Mouse (Mus musculus) frontal cortex, adult (tissue): ENCODE data around the gene Xrcc5.

Experiments
- ATAC-seq: cut with Nextera tagmentation; 2 replicates; pipeline ENCODE4 v1.9.2; 2017; ENCODE audit warnings: mild to moderate bottlenecking, moderate library complexity, mixed read lengths; ENCODE audit not compliant: low TSS enrichment

The Xrcc5 gene

DNA sequence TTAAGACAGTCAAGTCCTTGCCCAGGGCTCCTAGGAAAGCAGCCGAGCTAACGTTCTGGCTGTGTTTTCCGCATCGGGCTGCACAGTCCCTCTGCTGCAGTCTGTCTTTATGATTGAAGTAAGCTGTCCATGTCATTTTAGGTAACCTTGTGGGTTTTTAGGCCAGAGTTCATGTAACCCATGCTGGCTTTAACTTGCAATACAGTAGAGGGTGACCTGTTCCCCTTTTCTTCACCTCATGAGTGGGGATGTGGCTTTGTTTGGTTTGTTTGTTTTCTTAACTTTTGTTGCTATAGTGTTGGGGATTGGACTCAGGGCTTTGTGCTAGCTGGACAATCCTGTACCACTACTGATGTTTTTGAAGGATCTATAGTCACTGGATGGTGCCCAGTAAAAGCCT is 83.2 kb downstream of the Xrcc5 start:
- ATAC-seq = no peak

GRCm38 (mm10) chr1:72399720-72400401 is 92.6 kb downstream of the Xrcc5 start:
- ATAC-seq = no peak

- ATAC-seq = peak; percentile 91
These were observed 93.4 kb downstream of the Xrcc5 start for GRCm38 (mm10) chr1:72400616-72401015.

GRCm38 (mm10) chr1:72401331-72402069 is 94.3 kb downstream of the Xrcc5 start:
- no peak for ATAC-seq

GRCm38 (mm10) chr1:72406505-72407079 is 99.4 kb downstream of the Xrcc5 start:
- no peak for ATAC-seq

DNA sequence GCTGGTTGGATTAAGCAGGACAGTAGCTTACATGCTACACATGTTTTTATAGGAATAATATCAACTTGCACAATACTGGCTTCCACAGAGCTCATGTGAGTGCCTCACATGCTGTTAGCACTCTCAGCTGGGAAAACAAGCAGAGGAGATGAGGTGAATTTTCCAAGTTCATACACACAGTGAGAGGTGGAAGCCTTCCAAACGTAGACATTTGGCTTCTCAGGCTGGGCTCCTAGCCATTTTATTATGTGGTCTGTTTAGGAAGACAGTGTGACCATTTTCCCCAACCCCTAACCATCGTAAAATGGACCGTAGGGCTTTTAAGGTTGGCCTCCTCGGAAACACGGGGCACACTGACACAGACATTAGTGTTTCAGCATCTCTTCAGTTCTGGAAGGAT is 102.7 kb downstream of the Xrcc5 start:
- ATAC-seq = no peak

DNA sequence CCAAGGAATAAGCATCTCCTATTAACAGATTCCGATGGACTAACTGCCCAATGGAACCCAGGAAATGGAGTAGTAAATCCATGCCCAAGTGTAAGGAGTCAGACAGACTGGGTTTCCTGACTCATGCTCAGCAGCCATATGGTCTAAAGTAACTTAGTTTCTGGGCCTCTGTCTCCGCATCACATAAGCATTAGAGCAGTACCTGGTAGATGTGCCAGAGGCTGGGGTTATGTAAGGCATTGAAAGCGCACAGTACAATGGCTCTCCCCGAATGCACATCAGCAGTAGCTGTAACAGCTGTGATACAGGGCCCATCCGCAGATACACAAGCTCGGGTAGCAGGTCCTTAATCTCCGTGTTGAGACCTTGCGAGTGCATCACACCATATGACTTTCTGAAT is 103.9 kb downstream of the Xrcc5 start:
- peak; percentile 74 for ATAC-seq

GRCm38 (mm10) chr1:72413205-72413604 is 106.0 kb downstream of the Xrcc5 start:
- ATAC-seq = no peak

DNA sequence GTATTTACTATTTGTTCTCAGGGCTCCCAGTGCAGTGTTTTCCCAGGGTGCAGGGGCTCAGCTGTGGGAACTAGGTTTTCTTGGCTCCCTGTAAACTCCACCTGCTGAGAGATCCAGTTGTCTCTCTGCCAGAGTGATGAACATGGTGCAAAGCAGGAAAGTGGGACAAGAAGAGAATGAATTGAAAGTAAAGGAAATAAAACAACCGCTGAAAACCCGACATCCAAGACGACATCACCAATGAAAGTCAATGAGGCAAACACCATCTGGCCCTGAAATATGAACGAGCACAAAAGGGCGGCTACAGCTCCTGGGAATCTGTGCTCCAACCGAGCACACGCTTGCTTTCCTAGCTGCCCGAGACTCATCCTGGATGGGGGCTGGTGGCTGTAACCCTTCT is 106.9 kb downstream of the Xrcc5 start:
- peak; percentile 75 for ATAC-seq

- ATAC-seq = 0 out of 2 replicates have a peak, but pooled peaks have one; percentile 17
These were observed 107.5 kb downstream of the Xrcc5 start for GRCm38 (mm10) chr1:72414561-72415253.

- no peak for ATAC-seq
These were observed 111.8 kb downstream of the Xrcc5 start for GRCm38 (mm10) chr1:72418744-72419655.

- ATAC-seq = no peak
These were observed 113.0 kb downstream of the Xrcc5 start for GRCm38 (mm10) chr1:72420220-72420619.

GRCm38 (mm10) chr1:72422121-72422520 is 114.9 kb downstream of the Xrcc5 start:
- ATAC-seq = no peak

DNA sequence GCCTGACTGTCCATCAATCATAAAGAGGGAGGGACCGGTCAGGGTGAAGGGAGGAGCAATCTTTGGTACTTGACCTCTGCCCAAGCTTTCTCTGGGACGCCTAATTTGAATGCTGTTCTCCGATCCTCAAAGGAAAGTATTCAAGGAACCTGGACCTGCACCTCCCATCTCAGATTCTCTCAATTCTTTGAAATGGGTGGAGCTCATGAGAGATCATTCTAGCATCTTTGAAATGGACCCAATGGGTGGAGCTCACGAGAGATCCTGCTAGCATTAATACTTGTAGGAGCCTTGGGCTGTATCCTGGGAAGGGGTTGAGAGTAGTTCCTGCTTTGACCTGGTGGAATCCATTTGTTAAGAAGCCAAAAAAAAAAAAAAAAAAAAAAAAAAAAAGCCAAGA is 119.2 kb downstream of the Xrcc5 start:
- ATAC-seq = no peak

DNA sequence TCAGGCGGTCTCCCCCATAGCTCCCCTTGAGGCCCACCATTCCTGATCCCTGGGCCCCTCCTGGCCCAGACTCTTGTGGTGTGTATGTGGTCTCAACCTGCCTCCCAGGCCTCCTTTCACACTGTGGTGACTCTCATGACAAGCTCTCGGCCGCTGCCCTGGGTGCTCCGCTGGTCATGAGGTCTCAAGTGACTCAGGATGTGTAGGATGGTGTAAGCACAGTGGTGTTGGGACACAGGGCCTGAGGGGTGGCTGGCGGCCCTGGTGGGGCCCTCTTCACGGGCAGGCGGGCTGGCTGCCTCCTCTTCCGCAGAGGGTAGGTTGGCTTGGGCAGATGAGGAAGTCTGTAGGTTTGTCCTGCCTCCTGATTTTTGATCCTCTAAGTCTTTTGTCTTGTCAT is 121.3 kb downstream of the Xrcc5 start:
- ATAC-seq = no peak

- ATAC-seq = no peak
These were observed 122.0 kb downstream of the Xrcc5 start for GRCm38 (mm10) chr1:72429107-72429807.

DNA sequence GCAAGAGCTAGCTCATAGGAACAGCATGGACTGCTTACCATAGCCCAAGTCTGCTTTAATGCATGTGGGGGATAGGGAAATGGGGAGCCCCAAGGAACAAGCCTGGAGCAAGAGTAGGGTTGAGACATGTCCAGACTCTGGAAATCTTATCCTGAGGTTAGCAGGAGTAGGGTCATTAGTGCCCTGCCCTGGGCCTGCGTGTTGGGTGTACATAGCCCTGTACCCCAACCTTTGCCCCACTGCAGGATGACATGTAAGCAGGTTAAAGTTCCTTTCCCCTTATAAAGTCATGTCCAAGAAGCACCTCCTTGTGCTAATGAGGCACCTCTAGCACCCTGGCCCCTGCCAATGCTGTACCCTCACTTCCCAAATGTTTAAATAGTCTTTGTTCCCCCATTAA is 125.4 kb downstream of the Xrcc5 start:
- no peak for ATAC-seq

- ATAC-seq = peak; percentile 66
These were observed 127.3 kb downstream of the Xrcc5 start for GRCm38 (mm10) chr1:72434510-72434909.

DNA sequence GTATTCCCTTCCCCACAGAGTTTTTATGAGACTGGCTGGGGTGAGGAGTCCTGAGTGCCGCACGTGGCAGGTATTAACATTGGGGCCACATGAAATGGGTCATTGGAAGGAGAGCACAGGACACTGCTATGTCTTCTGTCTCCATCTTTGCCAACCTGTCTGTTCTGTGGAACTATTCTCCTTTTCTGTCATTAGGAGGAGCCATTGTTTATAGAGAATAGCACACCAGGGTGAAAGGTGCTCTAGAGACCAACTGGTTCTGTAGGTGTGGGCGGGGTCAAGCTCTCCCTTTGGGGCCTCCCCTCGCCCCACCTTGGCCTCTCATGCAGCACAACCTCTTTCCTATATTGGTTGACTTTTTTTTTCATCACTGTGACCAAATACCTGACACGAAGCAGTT is 129.7 kb downstream of the Xrcc5 start:
- no peak for ATAC-seq

- peak; percentile 76 for ATAC-seq
These were observed 131.9 kb downstream of the Xrcc5 start for GRCm38 (mm10) chr1:72439146-72439545.

- ATAC-seq = no peak
These were observed 135.5 kb downstream of the Xrcc5 start for GRCm38 (mm10) chr1:72442747-72443146.
